24 mouse cellular contexts compared by ENCODE assay signal in genomic region chr2:173106409-173106808, GRCm38 (mm10). TPM values are rescaled to one million over a fixed set of nuclear protein-coding genes. Genes with fewer than 3 reads are reported as not detected.
DNase-seq lines count a peak whose midpoint lies in the region; ATAC-seq lines count a peak whose summit lies in the region.
"Had no signal": no experiment of that assay in that cellular context is flagged by ENCODE, and none has a peak within 500 bp of the region (broad histone marks: within the 10 kb centered on the region; RNA-seq: fewer than 3 reads in every experiment).

No protein-coding gene starts in this region.

- H3K27me3 ChIP-seq in hindbrain, embryonic 14.5 days (ENCODE audit: control insufficient read depth, insufficient read depth, low read length), result peaks cover 4% of the 10 kb centered on the region; the same call in 1 of the 2 replicates
- peaks cover 7% of the 10 kb centered on the region; the same call in 1 of the 2 replicates for H3K27me3 ChIP-seq in hindbrain, embryonic 12.5 days
- H3K27me3 ChIP-seq in kidney, embryonic 15.5 days, result peaks cover 59% of the 10 kb centered on the region
- no peaks in the 10 kb centered on the region for H3K27me3 ChIP-seq in midbrain, embryonic 11.5 days (ENCODE audit: control insufficient read depth, insufficient read depth, low read length)
- peaks cover 17% of the 10 kb centered on the region for H3K27me3 ChIP-seq in midbrain, embryonic 13.5 days
- H3K27me3 ChIP-seq: heart, embryonic 15.5 days had no signal

- WGBS in hindbrain, embryonic 14.5 days, result 85% methylated on average over 9 of the region's 9 CpGs
- WGBS in hindbrain, embryonic 12.5 days, result 81% methylated on average over 9 of the region's 9 CpGs
- 72% methylated on average over 9 of the region's 9 CpGs for WGBS in kidney, embryonic 15.5 days
- WGBS in midbrain, embryonic 11.5 days, result 83% methylated on average over 9 of the region's 9 CpGs
- 86% methylated on average over 9 of the region's 9 CpGs for WGBS in midbrain, embryonic 13.5 days

- H3K27ac ChIP-seq in hindbrain, embryonic 14.5 days, result no peak overlapping the region
- H3K27ac ChIP-seq in hindbrain, embryonic 12.5 days, result no peak overlapping the region
- no peak overlapping the region for H3K27ac ChIP-seq in kidney, embryonic 15.5 days
- H3K27ac ChIP-seq in midbrain, embryonic 11.5 days (ENCODE audit: low read depth, low read length), result no peak overlapping the region
- H3K27ac ChIP-seq in midbrain, embryonic 13.5 days, result no peak overlapping the region
- H3K27ac ChIP-seq: embryonic facial prominence, embryonic 12.5 days; embryonic facial prominence, embryonic 15.5 days; forebrain, embryonic 12.5 days; heart, adult 2 months; heart, embryonic 15.5 days; hindbrain, embryonic 10.5 days; hindbrain, embryonic 15.5 days had no signal

- H3K4me2 ChIP-seq in hindbrain, embryonic 14.5 days (replicated peaks), result no peak overlapping the region
- H3K4me2 ChIP-seq in hindbrain, embryonic 12.5 days (replicated peaks), result no peak overlapping the region
- H3K4me2 ChIP-seq in kidney, embryonic 15.5 days, result no peak overlapping the region
- no peak overlapping the region for H3K4me2 ChIP-seq in midbrain, embryonic 11.5 days
- no peak overlapping the region for H3K4me2 ChIP-seq in midbrain, embryonic 13.5 days (replicated peaks)
- H3K4me2 ChIP-seq: embryonic facial prominence, embryonic 12.5 days; embryonic facial prominence, embryonic 15.5 days; forebrain, embryonic 12.5 days; hindbrain, embryonic 15.5 days had no signal

- no peak overlapping the region for H3K9ac ChIP-seq in hindbrain, embryonic 14.5 days
- no peak overlapping the region for H3K9ac ChIP-seq in hindbrain, embryonic 12.5 days
- no peak overlapping the region for H3K9ac ChIP-seq in kidney, embryonic 15.5 days
- no peak overlapping the region for H3K9ac ChIP-seq in midbrain, embryonic 11.5 days (ENCODE audit: low read length)
- no peak overlapping the region for H3K9ac ChIP-seq in midbrain, embryonic 13.5 days (replicated peaks)
- H3K9ac ChIP-seq: embryonic facial prominence, embryonic 12.5 days; embryonic facial prominence, embryonic 15.5 days; forebrain, embryonic 12.5 days; heart, embryonic 15.5 days; hindbrain, embryonic 15.5 days had no signal

- H3K4me3 ChIP-seq in hindbrain, embryonic 14.5 days (replicated peaks; ENCODE audit: low read length), result no peak overlapping the region
- H3K4me3 ChIP-seq in hindbrain, embryonic 12.5 days, result no peak overlapping the region
- no peak overlapping the region for H3K4me3 ChIP-seq in kidney, embryonic 15.5 days (replicated peaks)
- H3K4me3 ChIP-seq in midbrain, embryonic 11.5 days (ENCODE audit: low read depth, low read length), result no peak overlapping the region
- H3K4me3 ChIP-seq in midbrain, embryonic 13.5 days (replicated peaks), result no peak overlapping the region
- H3K4me3 ChIP-seq: embryonic facial prominence, embryonic 12.5 days; embryonic facial prominence, embryonic 15.5 days; forebrain, embryonic 12.5 days; heart, adult 2 months; heart, embryonic 10.5 days; heart, embryonic 15.5 days; hindbrain, embryonic 10.5 days; hindbrain, embryonic 15.5 days had no signal

- H3K9me3 ChIP-seq in hindbrain, embryonic 14.5 days (ENCODE audit: control insufficient read depth, low read length), result no peaks in the 10 kb centered on the region
- no peaks in the 10 kb centered on the region for H3K9me3 ChIP-seq in hindbrain, embryonic 12.5 days (replicated peaks)
- no peaks in the 10 kb centered on the region; the same call in 1 of the 2 replicates for H3K9me3 ChIP-seq in kidney, embryonic 15.5 days (replicated peaks)
- no peaks in the 10 kb centered on the region for H3K9me3 ChIP-seq in midbrain, embryonic 11.5 days (ENCODE audit: control insufficient read depth, low read length)
- no peaks in the 10 kb centered on the region for H3K9me3 ChIP-seq in midbrain, embryonic 13.5 days
- H3K9me3 ChIP-seq: embryonic facial prominence, embryonic 15.5 days; heart, embryonic 10.5 days; heart, embryonic 15.5 days; hindbrain, embryonic 15.5 days had no signal

- no peak for DNase-seq in hindbrain, embryonic 14.5 days (ENCODE audit: low spot score)
- DNase-seq in kidney, adult 18-20 months, result no peak
- DNase-seq in midbrain, embryonic 11.5 days (ENCODE audit: low spot score, missing footprints), result no peak
- DNase-seq: adrenal gland, adult 2 months; cerebellum, adult 11 months; cerebellum, adult 2 months; cerebellum, adult 9-11 months; cerebellum, postnatal 25 days; gastrocnemius, postnatal 10 days; gastrocnemius, postnatal 36 days had no signal

- no peaks in the 10 kb centered on the region for H3K36me3 ChIP-seq in hindbrain, embryonic 14.5 days (replicated peaks; ENCODE audit: control insufficient read depth, insufficient read depth)
- H3K36me3 ChIP-seq in hindbrain, embryonic 12.5 days, result no peaks in the 10 kb centered on the region
- H3K36me3 ChIP-seq in kidney, embryonic 15.5 days, result no peaks in the 10 kb centered on the region
- H3K36me3 ChIP-seq in midbrain, embryonic 11.5 days (ENCODE audit: control insufficient read depth, insufficient read depth, low read length), result no peaks in the 10 kb centered on the region
- no peaks in the 10 kb centered on the region for H3K36me3 ChIP-seq in midbrain, embryonic 13.5 days
- H3K36me3 ChIP-seq: embryonic facial prominence, embryonic 12.5 days; embryonic facial prominence, embryonic 15.5 days; forebrain, embryonic 12.5 days; heart, embryonic 10.5 days; heart, embryonic 15.5 days; hindbrain, embryonic 10.5 days; hindbrain, embryonic 15.5 days had no signal

- peak; percentile 37; the same call in 1 of the 2 replicates for ATAC-seq in hindbrain, embryonic 14.5 days (ENCODE audit: low FRiP score)
- no peak for ATAC-seq in hindbrain, embryonic 12.5 days (ENCODE audit: low FRiP score)
- 0 out of 2 replicates have a peak, but pooled peaks have one; percentile 10 for ATAC-seq in kidney, embryonic 15.5 days (replicated peaks; ENCODE audit: low FRiP score)
- 0 out of 2 replicates have a peak, but pooled peaks have one; percentile 19 for ATAC-seq in midbrain, embryonic 11.5 days (ENCODE audit: low FRiP score)
- no peak for ATAC-seq in midbrain, embryonic 13.5 days
- ATAC-seq: CD4-positive, CD25-positive, alpha-beta regulatory T cell, adult 4 months had no signal

- H3K4me1 ChIP-seq in hindbrain, embryonic 14.5 days (replicated peaks; ENCODE audit: control insufficient read depth, insufficient read depth, low read length), result no peaks in the 10 kb centered on the region
- H3K4me1 ChIP-seq in hindbrain, embryonic 12.5 days, result no peaks in the 10 kb centered on the region
- peaks cover 16% of the 10 kb centered on the region for H3K4me1 ChIP-seq in kidney, embryonic 15.5 days
- H3K4me1 ChIP-seq in midbrain, embryonic 11.5 days (ENCODE audit: control insufficient read depth, insufficient read depth, low read length), result no peaks in the 10 kb centered on the region
- H3K4me1 ChIP-seq in midbrain, embryonic 13.5 days (replicated peaks), result no peaks in the 10 kb centered on the region
- H3K4me1 ChIP-seq: embryonic facial prominence, embryonic 15.5 days; forebrain, embryonic 12.5 days; hindbrain, embryonic 15.5 days had no signal

RNA-seq across cellular contexts. Expression of gene Ctcfl, which starts 12.9 kb away (rescaled TPM):
- 0.05 TPM in 1 of 2 replicates, not detected in the other for polyA plus RNA-seq in hindbrain, embryonic 14.5 days (2014; fragmentation: Nextera tagmentation; extraction: Ambion mirVana)
- 0.14 TPM in 2 replicates for polyA plus RNA-seq in hindbrain, embryonic 12.5 days (2016; fragmentation: Nextera tagmentation; extraction: Ambion mirVana)
- polyA plus RNA-seq in kidney, embryonic 15.5 days (2015; fragmentation: Nextera tagmentation; extraction: Ambion mirVana), result 0.12 and 0.21 TPM in 2 replicates
- polyA plus RNA-seq in midbrain, embryonic 11.5 days (2014; fragmentation: Nextera tagmentation; extraction: Ambion mirVana), result 0.08 TPM in 1 of 2 replicates, not detected in the other
- polyA plus RNA-seq in midbrain, embryonic 13.5 days (2015; fragmentation: Nextera tagmentation; extraction: Ambion mirVana), result 0.10 and 0.15 TPM in 2 replicates
- polyA plus RNA-seq: adrenal gland, adult 2 months; C2C12; CD4-positive, CD25-positive, alpha-beta regulatory T cell, adult 4 months; cerebellum, adult 2 months; forebrain, embryonic 16.5 days; heart, adult 2 months had no signal

RNA-seq across cellular contexts. Expression of gene Pck1, which starts 46.4 kb away (rescaled TPM):
- polyA plus RNA-seq in hindbrain, embryonic 14.5 days (2014; fragmentation: Nextera tagmentation; extraction: Ambion mirVana), result not detected in 2 replicates
- not detected in 2 replicates for polyA plus RNA-seq in hindbrain, embryonic 12.5 days (2016; fragmentation: Nextera tagmentation; extraction: Ambion mirVana)
- polyA plus RNA-seq in kidney, embryonic 15.5 days (2015; fragmentation: Nextera tagmentation; extraction: Ambion mirVana), result 17.9 and 18.0 TPM in 2 replicates
- polyA plus RNA-seq in midbrain, embryonic 11.5 days (2014; fragmentation: Nextera tagmentation; extraction: Ambion mirVana), result not detected in 2 replicates
- polyA plus RNA-seq in midbrain, embryonic 13.5 days (2015; fragmentation: Nextera tagmentation; extraction: Ambion mirVana), result not detected in 2 replicates
- polyA plus RNA-seq: C2C12; CD4-positive, CD25-positive, alpha-beta regulatory T cell, adult 4 months; cerebellum, adult 2 months; embryonic facial prominence, embryonic 12.5 days; embryonic facial prominence, embryonic 15.5 days; forebrain, embryonic 12.5 days; forebrain, embryonic 16.5 days; heart, embryonic 10.5 days; hindbrain, embryonic 10.5 days; hindbrain, embryonic 15.5 days had no signal

Comparison
In these comparisons a context has a peak if more than half of its experiments do, and no peak if none do; other contexts are left out.
1. ATAC-seq: peak in hindbrain, embryonic 14.5 days (single experiment), kidney, embryonic 15.5 days (single experiment) and midbrain, embryonic 11.5 days (single experiment); none in hindbrain, embryonic 12.5 days (single experiment) and midbrain, embryonic 13.5 days (single experiment).
2. RNA of gene Pck1, which starts 46.4 kb away (polyA plus RNA-seq): 17.9 to 18.0 TPM in kidney, embryonic 15.5 days; not detected in midbrain, embryonic 11.5 days, not detected in hindbrain, embryonic 14.5 days, not detected in hindbrain, embryonic 12.5 days and not detected in midbrain, embryonic 13.5 days; every median in the first group is over 10 times any median in the second.